Mouse (Mus musculus) layer of hippocampus, postnatal 14 days (tissue): Measurements from ENCODE around the gene Ncoa1. TPM values are rescaled to one million over a fixed set of nuclear protein-coding genes. Genes with fewer than 3 reads are reported as not detected.

Experiments
- DNase-seq, 2 experiments: peaks; one replicate each; pipeline ENCODE4 v3.0.0; 2021 to 2022; ENCODE audit warnings: low spot score in 2 of 2, mixed read lengths in 1 of 2
- total RNA-seq, 2 experiments: library from RNA; stranded (reverse); gene quantifications; 2 replicates each; pipeline ENCODE4 v1.2.3; 2021

Ncoa1 gene
- total RNA-seq, 2 experiments from 2014 or later = 109 to 115 TPM

DNA sequence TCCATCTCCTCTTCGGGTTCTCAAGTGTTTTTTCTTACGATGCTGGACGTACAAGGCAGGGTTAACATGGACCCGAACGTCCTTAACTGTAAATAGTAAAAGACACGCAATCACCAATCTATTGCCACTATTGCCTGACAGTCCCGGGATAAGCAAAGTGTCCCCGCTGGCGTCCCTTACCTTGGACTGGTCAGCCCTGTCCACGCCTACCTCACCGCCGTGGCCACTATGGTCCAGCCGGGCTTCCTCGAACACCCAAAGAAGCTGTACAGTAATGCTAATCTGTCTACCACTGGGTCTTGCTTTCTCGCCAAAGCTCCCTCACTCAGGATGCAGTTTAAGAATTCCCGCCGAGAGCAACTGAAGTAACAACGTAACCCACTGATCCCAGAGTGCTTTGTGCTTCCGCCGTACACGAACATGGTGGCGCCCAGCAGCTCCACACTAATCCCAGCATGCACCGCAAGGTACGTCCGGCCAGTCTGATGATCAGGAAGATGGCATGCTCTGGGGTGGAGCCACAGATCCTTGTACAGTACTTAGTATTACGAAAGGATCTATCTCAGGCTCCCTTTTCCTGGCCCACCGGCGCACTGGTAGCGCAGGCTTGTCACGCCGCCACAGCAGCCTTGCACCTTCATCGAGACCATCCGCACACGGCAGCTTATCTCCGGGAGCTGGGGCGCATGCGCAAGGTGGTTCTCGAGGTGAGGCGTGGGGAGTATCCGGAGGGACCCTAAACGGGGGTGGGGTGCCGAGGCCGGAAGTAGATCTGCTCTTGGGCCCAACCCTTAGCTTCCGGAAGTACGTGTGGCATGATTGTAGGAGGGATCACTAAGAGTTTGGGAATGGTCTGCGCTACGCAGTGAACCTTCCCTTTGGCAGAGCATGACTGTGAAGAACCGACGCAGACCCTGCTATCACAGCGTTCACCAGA is 243.1 kb downstream of the Ncoa1 start, which contains the start of the genes Ptrhd1 and Cenpo:
Ptrhd1 (plus strand) TSS at position 456 of the 937 bp plus-strand sequence.
Cenpo (minus strand) TSS at position 723 of the 937 bp plus-strand sequence.
- peak; percentile 97 to 99 for DNase-seq

DNA sequence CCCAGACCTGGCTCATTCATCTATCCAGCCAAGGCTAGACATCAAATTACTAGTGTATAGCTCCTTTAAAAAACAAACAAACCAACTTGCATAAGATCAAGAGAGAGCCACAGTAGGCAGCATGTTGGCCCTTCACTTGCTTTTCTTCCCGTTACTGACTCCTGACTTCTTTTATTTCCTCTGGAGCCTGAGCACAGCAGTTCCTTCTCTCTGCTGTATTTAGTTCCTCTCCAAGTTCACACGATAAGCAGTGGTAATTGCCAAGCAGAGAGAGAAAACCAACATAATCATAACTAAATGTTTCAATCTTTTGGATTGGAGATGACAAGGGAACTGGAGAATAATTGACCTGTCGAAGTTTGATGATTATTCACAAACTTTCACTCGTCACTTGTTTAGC is 244.2 kb downstream of the Ncoa1 start:
- no peak for DNase-seq

- DNase-seq = no peak
These were observed 246.8 kb downstream of the Ncoa1 start for GRCm38 (mm10) chr12:4230156-4230555.

DNA sequence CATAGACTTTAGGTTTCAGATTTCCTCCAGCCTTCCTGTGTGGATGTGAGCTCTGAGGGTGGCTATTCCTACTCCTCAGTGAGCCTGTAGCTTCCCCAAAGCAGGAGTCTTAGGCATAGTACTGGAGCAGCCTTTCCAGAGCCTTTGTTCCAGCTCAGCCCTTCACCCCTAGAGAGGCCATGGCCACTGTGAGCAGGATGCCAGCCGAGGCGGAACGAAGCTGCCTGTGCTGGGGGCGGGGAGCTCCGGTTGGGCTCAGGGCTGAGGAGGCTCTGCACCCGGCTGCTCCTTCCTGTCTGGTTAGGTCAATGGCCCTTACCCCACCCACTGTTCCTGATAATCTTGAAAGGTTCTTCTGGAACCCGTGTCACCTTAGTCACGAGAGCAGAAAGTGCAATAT is 264.1 kb downstream of the Ncoa1 start:
- DNase-seq = no peak

GRCm38 (mm10) chr12:4211174-4211573 is 265.8 kb downstream of the Ncoa1 start:
- no peak for DNase-seq

GRCm38 (mm10) chr12:4209196-4209595 is 267.8 kb downstream of the Ncoa1 start:
- no peak for DNase-seq

DNA sequence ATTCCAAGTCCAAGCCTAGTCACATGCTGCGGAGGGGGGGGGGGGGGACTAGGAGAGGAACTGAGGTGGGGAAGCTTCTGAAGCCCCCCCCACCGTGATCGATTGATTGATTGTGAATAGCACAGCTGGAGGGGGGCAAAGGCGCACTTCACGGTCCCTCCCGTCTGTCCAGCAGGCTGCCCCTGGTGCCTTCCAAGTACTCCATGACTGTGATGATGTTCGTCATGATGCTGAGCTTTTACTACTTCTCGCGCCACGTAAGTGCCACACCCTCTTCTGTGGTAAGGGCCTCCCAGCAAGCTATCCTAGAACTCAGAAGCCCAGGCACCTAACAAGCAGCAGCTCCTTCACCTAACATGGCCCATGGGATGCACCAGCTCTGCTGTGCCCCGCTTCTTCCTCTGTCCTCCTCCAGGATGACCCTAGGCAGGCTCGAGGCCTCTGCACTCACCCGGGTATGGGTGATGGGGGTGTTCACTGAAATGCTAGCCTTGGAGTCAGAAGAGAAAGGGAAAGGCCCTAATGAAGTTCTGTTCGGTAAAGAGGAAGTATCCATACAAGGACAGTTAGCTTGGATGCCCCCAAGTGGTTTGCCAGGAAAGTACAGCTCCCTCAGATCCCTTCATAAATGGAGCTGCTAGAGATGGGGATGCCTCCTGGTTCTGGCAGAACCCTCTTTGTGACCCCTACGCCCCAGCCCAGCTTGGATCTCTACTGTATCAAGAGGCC is 268.4 kb downstream of the Ncoa1 start:
- DNase-seq = peak; percentile 58 to 61

DNA sequence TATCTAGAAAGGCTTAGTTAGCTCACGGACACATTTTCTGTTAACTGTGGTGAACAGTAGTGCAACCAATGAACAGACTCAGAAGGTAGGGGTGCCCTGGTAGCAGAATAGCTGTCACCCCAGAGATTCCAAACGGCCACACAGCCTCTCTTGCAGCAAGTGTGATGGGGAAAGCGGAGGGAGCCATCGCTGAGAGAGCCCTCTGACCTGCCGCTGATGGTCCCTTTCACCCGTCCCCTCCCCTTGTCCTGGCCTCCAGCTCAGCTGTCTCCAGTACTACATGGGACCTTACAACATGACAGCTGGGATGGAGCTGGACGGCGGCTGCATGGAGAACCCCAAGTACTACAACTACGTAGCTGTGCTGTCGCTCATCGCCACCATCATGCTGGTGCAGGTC is 270.9 kb downstream of the Ncoa1 start:
- no peak for DNase-seq

GRCm38 (mm10) chr12:4202206-4202605 is 274.8 kb downstream of the Ncoa1 start:
- no peak for DNase-seq

- DNase-seq = no peak
These were observed 275.4 kb downstream of the Ncoa1 start for GRCm38 (mm10) chr12:4201454-4202200.

DNA sequence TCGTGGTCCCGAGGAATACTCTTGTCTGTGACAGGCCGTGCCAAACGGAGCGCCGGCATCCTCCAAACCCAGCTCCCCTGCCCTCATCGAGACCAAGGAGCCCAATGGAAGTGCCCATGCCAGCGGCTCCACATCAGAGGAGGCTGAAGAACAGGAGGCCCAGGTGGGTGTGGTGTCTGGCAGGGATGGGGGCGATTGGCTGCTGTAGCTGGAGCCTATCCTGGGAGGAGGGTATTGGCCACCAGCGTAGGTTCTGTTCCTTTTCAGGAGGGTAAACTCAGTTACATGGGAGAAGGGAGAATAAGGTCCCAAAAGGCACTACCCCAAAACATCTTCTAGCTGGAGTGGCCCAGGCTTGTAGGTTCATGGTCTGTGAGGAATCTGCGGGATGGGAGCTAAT is 277.7 kb downstream of the Ncoa1 start:
- no peak for DNase-seq

- no peak for DNase-seq
These were observed 278.3 kb downstream of the Ncoa1 start for GRCm38 (mm10) chr12:4198702-4199101.

Other genes with a start within 250 kb of the Ncoa1 start
- gene Ptrhd1, start 243.2 kb downstream of the Ncoa1 start, total RNA-seq = 1 to 10 TPM; 9.8 to 9.9 TPM
- gene Cenpo, start 242.9 kb downstream of the Ncoa1 start, total RNA-seq = 1 to 10 TPM; 4.1 to 4.9 TPM
- 10 to 100 TPM; 77.7 to 78.0 TPM for gene Itsn2, start 115.5 kb upstream of the Ncoa1 start, total RNA-seq
- not detected for gene Gm3625, start 115.7 kb upstream of the Ncoa1 start, total RNA-seq